Mouse (Mus musculus): ENCODE measurements around the gene Ggta1. TPM values are rescaled to one million over a fixed set of nuclear protein-coding genes. Genes with fewer than 3 reads are reported as not detected.

Ggta1 gene
- total and polyA plus RNA-seq, 2 experiments from 2014 or later = 16.4 to 37.1 TPM

GRCm38 (mm10) chr2:35402391-35402790, 60.6 kb downstream of the Ggta1 start:
- WGBS = 83% methylated on average over 16 of the region's 16 CpGs
- no peak overlapping the region for H3K4me3 ChIP-seq (ENCODE audit: low read depth, low read length)
- no peak overlapping the region for H3K4me2 ChIP-seq (ENCODE audit: low read depth, low read length)
- no peaks in the 10 kb centered on the region for H3K9me3 ChIP-seq (replicated peaks; ENCODE audit: control insufficient read depth, low read length)
- ATAC-seq (ENCODE audit: insufficient read depth, low read depth) (no peak), DNase-seq (ENCODE audit: low spot score) (no peak)
- H3K36me3 ChIP-seq (replicated peaks; ENCODE audit: control insufficient read depth, insufficient read depth, low read length) = peaks cover 27% of the 10 kb centered on the region
- no peak overlapping the region for H3K9ac ChIP-seq (replicated peaks; ENCODE audit: low read depth, low read length)
- TF ChIP-seq EP300 (IDR thresholded peaks at IDR 0.05; ENCODE audit: low read depth) (no peak), CTCF (IDR thresholded peaks at IDR 0.05; ENCODE audit: low read depth) (no peak)
- H3K27me3 ChIP-seq (ENCODE audit: control insufficient read depth, insufficient read depth, low read length) = no peaks in the 10 kb centered on the region
- H3K27ac ChIP-seq (ENCODE audit: low read depth) = no peak overlapping the region
- H3K4me1 ChIP-seq (ENCODE audit: control insufficient read depth, insufficient read depth) = no peaks in the 10 kb centered on the region

GRCm38 (mm10) chr2:35400739-35401138, 62.3 kb downstream of the Ggta1 start:
- TF ChIP-seq EP300 (IDR thresholded peaks at IDR 0.05; ENCODE audit: low read depth) (no peak), CTCF (IDR thresholded peaks at IDR 0.05; ENCODE audit: low read depth) (no peak)
- H3K4me2 ChIP-seq (ENCODE audit: low read depth, low read length) = no peak overlapping the region
- WGBS = 92% methylated on average over 7 of the region's 7 CpGs
- no peaks in the 10 kb centered on the region for H3K27me3 ChIP-seq (ENCODE audit: control insufficient read depth, insufficient read depth, low read length)
- H3K4me1 ChIP-seq (ENCODE audit: control insufficient read depth, insufficient read depth) = no peaks in the 10 kb centered on the region
- DNase-seq (ENCODE audit: low spot score) (no peak), ATAC-seq (ENCODE audit: insufficient read depth, low read depth) (no peak)
- H3K4me3 ChIP-seq (ENCODE audit: low read depth, low read length) = no peak overlapping the region
- H3K27ac ChIP-seq (ENCODE audit: low read depth) = no peak overlapping the region
- H3K9me3 ChIP-seq (replicated peaks; ENCODE audit: control insufficient read depth, low read length) = no peaks in the 10 kb centered on the region
- H3K36me3 ChIP-seq (replicated peaks; ENCODE audit: control insufficient read depth, insufficient read depth, low read length) = peaks cover 19% of the 10 kb centered on the region
- H3K9ac ChIP-seq (replicated peaks; ENCODE audit: low read depth, low read length) = no peak overlapping the region

GRCm38 (mm10) chr2:35398184-35398828, 64.7 kb downstream of the Ggta1 start:
- H3K9ac ChIP-seq (replicated peaks; ENCODE audit: low read depth, low read length) = no peak overlapping the region
- WGBS = 59% methylated on average over 6 of the region's 6 CpGs
- no peak for TF ChIP-seq EP300 (IDR thresholded peaks at IDR 0.05; ENCODE audit: low read depth)
- TF ChIP-seq CTCF (IDR thresholded peaks at IDR 0.05; ENCODE audit: low read depth) = no peak
- H3K4me2 ChIP-seq (ENCODE audit: low read depth, low read length) = no peak overlapping the region
- H3K27me3 ChIP-seq (ENCODE audit: control insufficient read depth, insufficient read depth, low read length) = no peaks in the 10 kb centered on the region
- H3K9me3 ChIP-seq (replicated peaks; ENCODE audit: control insufficient read depth, low read length) = no peaks in the 10 kb centered on the region
- H3K4me1 ChIP-seq (ENCODE audit: control insufficient read depth, insufficient read depth) = no peaks in the 10 kb centered on the region
- no peak overlapping the region for H3K27ac ChIP-seq (ENCODE audit: low read depth)
- no peak overlapping the region for H3K4me3 ChIP-seq (ENCODE audit: low read depth, low read length)
- ATAC-seq (ENCODE audit: insufficient read depth, low read depth) (peak; percentile 17), DNase-seq (ENCODE audit: low spot score) (no peak)
- peaks cover 11% of the 10 kb centered on the region for H3K36me3 ChIP-seq (replicated peaks; ENCODE audit: control insufficient read depth, insufficient read depth, low read length)

GRCm38 (mm10) chr2:35397590-35398173, 65.3 kb downstream of the Ggta1 start:
- TF ChIP-seq CTCF (IDR thresholded peaks at IDR 0.05; ENCODE audit: low read depth) (peak; percentile 95), EP300 (IDR thresholded peaks at IDR 0.05; ENCODE audit: low read depth) (no peak)
- Histone ChIP-seq H3K4me1 (ENCODE audit: control insufficient read depth, insufficient read depth) (no peaks in the 10 kb centered on the region), H3K36me3 (replicated peaks; ENCODE audit: control insufficient read depth, insufficient read depth, low read length) (peaks cover 11% of the 10 kb centered on the region), H3K27me3 (ENCODE audit: control insufficient read depth, insufficient read depth, low read length) (no peaks in the 10 kb centered on the region), H3K9me3 (replicated peaks; ENCODE audit: control insufficient read depth, low read length) (no peaks in the 10 kb centered on the region), H3K4me3 (ENCODE audit: low read depth, low read length) (no peak overlapping the region), H3K9ac (replicated peaks; ENCODE audit: low read depth, low read length) (no peak overlapping the region), H3K27ac (ENCODE audit: low read depth) (no peak overlapping the region), H3K4me2 (ENCODE audit: low read depth, low read length) (no peak overlapping the region)
- 37% methylated on average over 11 of the region's 11 CpGs for WGBS
- DNase-seq (ENCODE audit: low spot score) (peak; percentile 80), ATAC-seq (ENCODE audit: insufficient read depth, low read depth) (peak; percentile 14; the same call in 1 of the 2 replicates)

GRCm38 (mm10) chr2:35397096-35397495, 65.9 kb downstream of the Ggta1 start, which contains the start of gene 4930402F06Rik:
4930402F06Rik (minus strand) TSS chr2:35397175.
- H3K4me3 ChIP-seq (ENCODE audit: low read depth, low read length) = no peak within 1 kb of the TSS
- H3K4me1 ChIP-seq (ENCODE audit: control insufficient read depth, insufficient read depth) = no peaks in the 10 kb centered on the region
- H3K36me3 ChIP-seq (replicated peaks; ENCODE audit: control insufficient read depth, insufficient read depth, low read length) = peaks cover 11% of the 10 kb centered on the region
- WGBS = 44% methylated on average over 5 of the region's 5 CpGs
- H3K9ac ChIP-seq (replicated peaks; ENCODE audit: low read depth, low read length) = no peak within 1 kb of the TSS
- H3K27ac ChIP-seq (ENCODE audit: low read depth) = no peak within 1 kb of the TSS
- ATAC-seq (ENCODE audit: insufficient read depth, low read depth) (0 out of 2 replicates have a peak, but pooled peaks have one; percentile 33), DNase-seq (ENCODE audit: low spot score) (no peak)
- TF ChIP-seq CTCF (IDR thresholded peaks at IDR 0.05; ENCODE audit: low read depth) (no peak), EP300 (IDR thresholded peaks at IDR 0.05; ENCODE audit: low read depth) (no peak)
- H3K4me2 ChIP-seq (ENCODE audit: low read depth, low read length) = no peak within 1 kb of the TSS
- no peaks in the 10 kb centered on the region for H3K27me3 ChIP-seq (ENCODE audit: control insufficient read depth, insufficient read depth, low read length)
- H3K9me3 ChIP-seq (replicated peaks; ENCODE audit: control insufficient read depth, low read length) = no peaks in the 10 kb centered on the region

Measured in heart, postnatal 0 days (tissue).